Mouse (Mus musculus) lung, postnatal 4 days (tissue): Measurements from ENCODE around the gene Ddx19b.
"Not testable (repeated sequence)": the region's sequence is repeated elsewhere in the genome, so short reads cannot be mapped to it uniquely, and the experiment has no call there.

Experiments
- DNase-seq, 2 experiments: peaks; one replicate each; pipeline ENCODE4 v3.0.0; 2021

Gene Ddx19b

GRCm38 (mm10) chr8:110963051-110963450, 68.5 kb downstream of the Ddx19b start:
- no peak for DNase-seq

DNA sequence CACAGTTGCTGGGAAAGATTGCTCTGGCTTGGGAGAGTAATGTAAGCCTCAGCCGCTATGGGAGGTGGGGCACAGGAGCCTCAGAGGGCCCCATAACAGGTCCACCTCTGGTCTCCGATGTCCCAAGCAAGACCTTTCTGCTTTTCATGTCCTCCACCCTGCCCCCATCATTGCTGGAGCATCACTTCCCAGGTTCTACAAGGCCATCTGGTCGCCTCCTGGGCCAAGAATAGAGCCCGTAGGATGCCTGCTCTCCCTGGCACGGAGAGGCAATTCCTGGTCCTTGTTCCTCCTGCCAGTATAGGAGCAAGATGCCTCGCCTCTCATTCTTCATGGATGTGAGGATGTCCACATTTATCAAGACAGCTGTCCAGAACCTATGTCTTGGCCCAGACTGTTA, 71.6 kb downstream of the Ddx19b start:
- no peak for DNase-seq

DNA sequence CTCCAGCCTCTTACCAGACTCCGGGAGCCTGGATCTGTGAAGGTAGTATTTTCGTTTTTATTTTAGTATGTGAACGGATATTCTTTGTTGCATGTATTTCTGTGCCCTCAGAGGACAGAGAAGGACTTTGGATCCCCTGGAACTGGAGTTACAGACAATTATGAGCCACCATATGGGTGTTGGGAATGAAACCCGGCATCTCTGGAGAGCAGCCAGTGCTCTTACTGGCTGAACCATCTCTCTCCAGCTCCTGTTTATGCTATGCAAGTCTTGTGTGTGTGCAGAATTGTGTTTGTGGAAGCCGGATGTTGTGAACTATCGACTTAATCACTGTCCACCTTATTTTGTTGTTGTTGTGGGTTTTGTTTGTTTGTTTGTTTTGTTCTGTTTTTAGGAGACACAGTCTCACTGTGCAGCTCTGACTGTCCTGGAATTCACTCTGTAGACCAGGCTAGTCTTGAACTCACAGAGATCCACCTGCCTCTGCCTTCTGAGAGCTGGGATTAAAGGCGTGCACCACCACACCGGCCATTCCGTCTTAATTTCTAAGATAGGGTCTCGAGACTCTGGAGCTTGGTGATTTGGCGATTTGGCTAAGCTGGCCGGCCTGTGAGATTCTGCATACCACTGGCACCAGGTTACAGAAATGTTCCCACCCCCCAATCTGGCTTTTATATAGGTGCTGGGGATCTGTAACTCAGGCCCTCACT, 72.3 kb downstream of the Ddx19b start:
- no peak for DNase-seq

DNA sequence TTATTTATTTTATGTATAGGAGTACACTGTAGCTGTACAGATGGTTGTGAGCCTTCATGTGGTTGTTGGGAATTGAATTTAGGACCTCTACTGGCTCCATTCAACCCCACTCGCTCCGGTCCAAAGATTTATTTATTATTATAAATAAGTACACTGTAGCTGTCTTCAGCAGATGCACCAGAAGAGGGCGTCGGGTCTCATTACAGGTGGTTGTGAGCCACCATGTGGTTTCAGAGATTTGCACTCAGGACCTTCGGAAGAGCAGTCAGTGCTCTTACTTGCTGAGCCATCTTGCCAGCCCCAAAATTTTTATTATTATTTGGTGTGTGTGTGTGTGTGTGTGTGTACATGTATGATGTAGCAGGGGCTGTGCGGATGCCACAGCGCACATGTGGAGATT, 73.0 kb downstream of the Ddx19b start:
- DNase-seq, result not testable (repeated sequence)

GRCm38 (mm10) chr8:110958135-110958534, 73.4 kb downstream of the Ddx19b start:
- no peak for DNase-seq

DNA sequence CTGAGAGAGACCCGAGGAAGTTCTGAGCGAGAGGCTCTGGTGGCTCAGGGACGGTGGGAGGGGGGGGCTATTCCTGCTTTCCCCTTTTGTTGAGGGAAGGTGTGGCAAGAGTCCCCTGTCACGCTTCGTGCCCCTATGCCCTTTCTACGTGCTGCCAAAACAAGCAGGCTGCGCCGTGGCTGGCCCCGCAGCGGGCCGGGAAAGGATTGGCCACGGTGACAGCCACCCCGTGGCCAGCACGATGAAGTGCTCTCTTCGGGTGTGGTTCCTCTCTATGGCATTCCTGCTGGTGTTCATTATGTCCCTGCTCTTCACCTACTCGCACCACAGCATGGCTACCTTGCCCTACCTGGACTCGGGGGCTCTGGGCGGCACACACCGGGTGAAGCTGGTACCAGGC, 74.1 kb downstream of the Ddx19b start:
- no peak for DNase-seq

GRCm38 (mm10) chr8:110956619-110957450, 74.7 kb downstream of the Ddx19b start:
- no peak for DNase-seq

DNA sequence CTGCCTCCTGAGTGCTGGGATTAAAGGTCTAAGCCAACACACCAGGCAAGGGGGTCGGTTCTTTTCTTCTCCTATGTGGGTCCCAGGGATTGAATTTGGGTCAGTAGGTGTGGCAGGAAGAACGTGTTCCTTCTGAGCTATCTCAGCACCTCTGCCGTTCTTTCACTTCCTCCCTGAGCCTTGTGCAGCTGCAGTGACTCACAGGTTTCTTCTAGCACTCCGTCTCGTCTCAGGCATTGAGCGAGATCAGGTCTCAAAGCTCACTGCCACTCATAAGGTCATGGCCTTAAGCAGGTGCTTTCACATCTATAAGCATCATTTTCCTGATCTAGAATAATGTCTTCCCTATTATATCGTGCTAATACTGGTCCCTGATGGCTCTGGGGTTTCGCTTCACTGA, 76.8 kb downstream of the Ddx19b start:
- DNase-seq, result no peak
